Mouse (Mus musculus) kidney, embryonic 14.5 days (tissue): ENCODE measurements around the gene Cd3g. TPM values are rescaled to one million over a fixed set of nuclear protein-coding genes. Genes with fewer than 3 reads are reported as not detected.
A peak's percentile ranks its signal among the peaks of the same experiment; 100 is the strongest.
"Not testable (repeated sequence)": the region's sequence is repeated elsewhere in the genome, so short reads cannot be mapped to it uniquely, and the experiment has no call there.

ENCODE experiments used
- ATAC-seq: fragments of 200-750 bp; cut with Nextera tagmentation; 2 replicates; pipeline ENCODE4 v1.8.0; 2017; ENCODE audit warnings: moderate number of reproducible peaks, mild to moderate bottlenecking, moderate TSS enrichment, moderate library complexity; ENCODE audit not compliant: low FRiP score, low TSS enrichment
- H3K27ac ChIP-seq: fragments of 300-500 bp; sonication (generic); 2 replicates; pipeline ENCODE4 v1.5.1; 2014; ENCODE audit warnings: low read depth, mild to moderate bottlenecking, low read length, moderate library complexity, mixed read lengths
- H3K27me3 ChIP-seq: fragments of 300-500 bp; sonication (generic); 2 replicates; pipeline ENCODE4 v1.6.1; 2014; ENCODE audit warnings: mild to moderate bottlenecking, low read length; ENCODE audit not compliant: control insufficient read depth, insufficient read depth
- H3K36me3 ChIP-seq: fragments of 300-500 bp; sonication (generic); 2 replicates; pipeline ENCODE4 v1.6.1; 2014; ENCODE audit warnings: low read length, mixed read lengths; ENCODE audit not compliant: control insufficient read depth, insufficient read depth
- H3K4me1 ChIP-seq: fragments of 300-500 bp; sonication (generic); 2 replicates; pipeline ENCODE4 v1.6.1; 2014; ENCODE audit warnings: low read length, mixed read lengths; ENCODE audit not compliant: control insufficient read depth, insufficient read depth
- H3K4me2 ChIP-seq: fragments of 300-500 bp; sonication (generic); replicated peaks from 2 replicates; pipeline ENCODE4 v1.6.1; 2014; ENCODE audit warnings: low read depth, mild to moderate bottlenecking, low read length
- H3K4me3 ChIP-seq: fragments of 300-500 bp; sonication (generic); 2 replicates; pipeline ENCODE4 v1.5.1; 2014; ENCODE audit warnings: mild to moderate bottlenecking, low read length
- H3K9ac ChIP-seq: fragments of 300-500 bp; sonication (generic); 2 replicates; pipeline ENCODE4 v1.6.1; 2014; ENCODE audit warnings: low read depth, mild to moderate bottlenecking, low read length, moderate library complexity
- H3K9me3 ChIP-seq: fragments of 300-500 bp; sonication (generic); 2 replicates; pipeline ENCODE4 v1.6.1; 2016; ENCODE audit warnings: low read length; ENCODE audit not compliant: control insufficient read depth
- WGBS: fragments of 180-500 bp; shearing (Covaris S2); extraction: QIAGEN DNeasy Blood & Tissue Kit; methylation state at CpG from one replicate; pipeline ENCODE4 v1.1.7; 2014; 5-methylcytosine and 5-hydroxymethylcytosine counted together
- polyA plus RNA-seq: library from polyadenylated mRNA; unstranded; fragments of >200 nt; fragmentation: Nextera tagmentation; extraction: Ambion mirVana; gene quantifications from 2 replicates; pipeline ENCODE4 v1.2.1, GENCODE M21; 2014

Cd3g gene
- polyA plus RNA-seq, 1 experiment from 2014 or later, result not detected

GRCm38 (mm10) chr9:44981676-44982075, 1.4 kb upstream of the Cd3g start, which contains the start of gene Cd3d:
TSS of gene Cd3d (plus strand) at chr9:44981786.
- Histone ChIP-seq H3K4me3 (no peak within 1 kb of the TSS), H3K4me1 (no peaks in the 10 kb centered on the region), H3K27ac (no peak within 1 kb of the TSS), H3K9me3 (no peaks in the 10 kb centered on the region), H3K36me3 (no peaks in the 10 kb centered on the region), H3K9ac (no peak within 1 kb of the TSS), H3K27me3 (no peaks in the 10 kb centered on the region; the same call in 1 of the 2 replicates), H3K4me2 (no peak within 1 kb of the TSS)
- no peak for ATAC-seq
- whole genome bisulfite sequencing, result 81% methylated on average over 4 of the region's 4 CpGs

GRCm38 (mm10) chr9:44981104-44981503, 873 bp upstream of the Cd3g start:
- no peaks in the 10 kb centered on the region for H3K4me1 ChIP-seq
- H3K4me3 ChIP-seq, result no peak overlapping the region
- no peaks in the 10 kb centered on the region for H3K9me3 ChIP-seq
- no peak overlapping the region for H3K4me2 ChIP-seq
- H3K27ac ChIP-seq, result no peak overlapping the region
- H3K36me3 ChIP-seq, result no peaks in the 10 kb centered on the region
- no peaks in the 10 kb centered on the region; the same call in 1 of the 2 replicates for H3K27me3 ChIP-seq
- 96% methylated on average over 2 of the region's 2 CpGs for WGBS
- no peak overlapping the region for H3K9ac ChIP-seq
- ATAC-seq, result no peak

GRCm38 (mm10) chr9:44979806-44980205, 425 bp downstream of the Cd3g start:
- no peak overlapping the region for H3K9ac ChIP-seq
- peaks cover 3% of the 10 kb centered on the region; the same call in 1 of the 2 replicates for H3K27me3 ChIP-seq
- no peak overlapping the region for H3K4me3 ChIP-seq
- no peak for ATAC-seq
- no peak overlapping the region for H3K4me2 ChIP-seq
- no peaks in the 10 kb centered on the region for H3K36me3 ChIP-seq
- no peak overlapping the region for H3K27ac ChIP-seq
- WGBS, result 79% methylated on average over 7 of the region's 7 CpGs
- no peaks in the 10 kb centered on the region for H3K4me1 ChIP-seq
- H3K9me3 ChIP-seq, result no peaks in the 10 kb centered on the region

- WGBS, result 70% methylated on average over 6 of the region's 6 CpGs
- H3K27ac ChIP-seq, result no peak overlapping the region
- no peak overlapping the region for H3K4me3 ChIP-seq
- H3K4me1 ChIP-seq, result no peaks in the 10 kb centered on the region
- no peak overlapping the region for H3K9ac ChIP-seq
- H3K9me3 ChIP-seq, result no peaks in the 10 kb centered on the region
- no peaks in the 10 kb centered on the region for H3K36me3 ChIP-seq
- no peak for ATAC-seq
- no peak overlapping the region for H3K4me2 ChIP-seq
- H3K27me3 ChIP-seq, result peaks cover 11% of the 10 kb centered on the region; the same call in 1 of the 2 replicates
Observed at GRCm38 (mm10) chr9:44977813-44978212, 2.4 kb downstream of the Cd3g start.

- Histone ChIP-seq H3K4me2 (no peak overlapping the region), H3K27ac (no peak overlapping the region), H3K9ac (no peak overlapping the region), H3K4me1 (peaks cover 11% of the 10 kb centered on the region), H3K4me3 (no peak overlapping the region), H3K27me3 (peaks cover 12% of the 10 kb centered on the region; the same call in 1 of the 2 replicates), H3K9me3 (no peaks in the 10 kb centered on the region), H3K36me3 (no peaks in the 10 kb centered on the region)
- ATAC-seq, result no peak
- 69% methylated on average over 1 of the region's 1 CpGs for WGBS
Observed at GRCm38 (mm10) chr9:44969450-44969849, 10.8 kb downstream of the Cd3g start.

GRCm38 (mm10) chr9:44967763-44968162, 12.5 kb downstream of the Cd3g start:
- H3K27ac ChIP-seq, H3K36me3 ChIP-seq, H3K27me3 ChIP-seq, H3K9me3 ChIP-seq, H3K4me2 ChIP-seq, ATAC-seq, H3K4me3 ChIP-seq, H3K9ac ChIP-seq: not testable (repeated sequence)
- H3K4me1 ChIP-seq, result peaks cover 14% of the 10 kb centered on the region
- WGBS, result 82% methylated on average over 5 of the region's 5 CpGs

GRCm38 (mm10) chr9:44966815-44967242, 13.4 kb downstream of the Cd3g start:
- Histone ChIP-seq H3K27ac (no peak overlapping the region), H3K27me3 (0 out of 2 replicates have a peak, but pooled peaks cover 3% of the 10 kb centered on the region), H3K36me3 (peaks cover 6% of the 10 kb centered on the region; the same call in 1 of the 2 replicates), H3K9ac (no peak overlapping the region), H3K4me2 (no peak overlapping the region), H3K9me3 (no peaks in the 10 kb centered on the region), H3K4me1 (peaks cover 14% of the 10 kb centered on the region), H3K4me3 (no peak overlapping the region)
- peak; percentile 43; the same call in 1 of the 2 replicates for ATAC-seq
- 25% methylated on average over 3 of the region's 3 CpGs for WGBS

GRCm38 (mm10) chr9:44965833-44966466, 14.3 kb downstream of the Cd3g start:
- Histone ChIP-seq H3K9me3 (no peaks in the 10 kb centered on the region), H3K27me3 (0 out of 2 replicates have a peak, but pooled peaks cover 3% of the 10 kb centered on the region), H3K4me1 (peaks cover 14% of the 10 kb centered on the region), H3K4me2 (peak overlapping the region; percentile 65), H3K4me3 (peak overlapping the region; percentile 65), H3K27ac (no peak overlapping the region), H3K9ac (peak overlapping the region; percentile 19; the same call in 1 of the 2 replicates), H3K36me3 (peaks cover 11% of the 10 kb centered on the region)
- 17% methylated on average over 10 of the region's 10 CpGs for WGBS
- 0 out of 2 replicates have a peak, but pooled peaks have one; percentile 10 for ATAC-seq

- WGBS, result 1% methylated on average over 39 of the region's 39 CpGs
- ATAC-seq, result peak; percentile 96
- Histone ChIP-seq H3K27me3 (0 out of 2 replicates have a peak, but pooled peaks cover under 1% of the 10 kb centered on the region), H3K4me1 (peaks cover 14% of the 10 kb centered on the region), H3K4me3 (peak within 1 kb of the TSS; percentile 65), H3K4me2 (peak within 1 kb of the TSS; percentile 87), H3K9me3 (no peaks in the 10 kb centered on the region), H3K27ac (no peak within 1 kb of the TSS), H3K9ac (peak within 1 kb of the TSS; percentile 64), H3K36me3 (peaks cover 13% of the 10 kb centered on the region)
Observed at GRCm38 (mm10) chr9:44965126-44965832, 15.0 kb downstream of the Cd3g start, which contains the start of gene Ube4a. TSS of gene Ube4a (minus strand) at chr9:44965600.
